Mouse (Mus musculus) urinary bladder, postnatal 25 days (tissue): ENCODE measurements at regions not wholly inside any gene's neighbourhood (a gene's known extent, or its start where the extent isn't known, plus 50 kb on each side); places are given as distances from the start of the nearest gene placed in this dataset.

Source experiments
- DNase-seq: peaks from one replicate; pipeline ENCODE4 v3.0.0; 2022; ENCODE audit warnings: low spot score

GRCm38 (mm10) chr2:117023436-117023835, 97.7 kb upstream of the Spred1 start:
- DNase-seq, result no peak

- DNase-seq, result no peak
Measured at GRCm38 (mm10) chr2:117027071-117027470, 94.1 kb upstream of the Spred1 start.

- DNase-seq, result no peak
Measured at GRCm38 (mm10) chr2:117028771-117029170, 92.4 kb upstream of the Spred1 start.

GRCm38 (mm10) chr2:117036197-117036872, 84.8 kb upstream of the Spred1 start:
- no peak for DNase-seq

- no peak for DNase-seq
Measured at GRCm38 (mm10) chr2:117040211-117040610, 81.0 kb upstream of the Spred1 start.

- DNase-seq, result no peak
Measured at GRCm38 (mm10) chr2:117043831-117044230, 77.3 kb upstream of the Spred1 start.

- no peak for DNase-seq
Measured at GRCm38 (mm10) chr2:117048290-117048730, 72.9 kb upstream of the Spred1 start.

GRCm38 (mm10) chr2:117050061-117050460, 71.1 kb upstream of the Spred1 start:
- no peak for DNase-seq

GRCm38 (mm10) chr2:117064126-117064525, 57.0 kb upstream of the Spred1 start:
- no peak for DNase-seq

GRCm38 (mm10) chr2:117070348-117070747, 50.8 kb upstream of the Spred1 start:
- no peak for DNase-seq

GRCm38 (mm10) chr2:117071098-117071497, 50.1 kb upstream of the Spred1 start:
- DNase-seq, result no peak
